Mouse (Mus musculus): ENCODE measurements around the gene Mdc1.
A peak's percentile ranks its signal among the peaks of the same experiment; 100 is the strongest.
"Not testable (repeated sequence)": the region's sequence is repeated elsewhere in the genome, so short reads cannot be mapped to it uniquely, and the experiment has no call there.

Mdc1 gene

DNA sequence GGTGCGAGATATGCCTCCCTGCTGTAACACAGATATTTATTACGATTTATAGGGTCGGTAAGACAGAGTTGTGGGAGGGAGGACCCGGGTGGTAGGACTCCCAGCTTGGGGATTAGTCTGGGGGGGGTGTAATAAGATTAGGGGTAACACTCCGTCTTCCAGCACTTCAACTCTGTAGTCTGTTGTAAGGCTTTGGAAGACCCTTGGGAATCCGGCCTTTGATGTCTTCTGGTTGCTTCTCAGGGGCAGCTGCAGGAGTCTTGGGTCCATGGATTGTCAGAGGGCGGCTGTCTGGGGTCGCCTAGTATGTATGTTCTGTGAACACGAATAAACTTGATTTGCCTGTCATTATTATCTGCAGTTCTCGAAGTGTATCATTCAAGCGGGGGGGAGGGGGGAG lies 18.8 kb upstream of the Mdc1 start:
- no peak for DNase-seq (ENCODE audit: extremely low read depth, insufficient read length, low spot score)

GRCm38 (mm10) chr17:35822964-35823937 lies 18.1 kb upstream of the Mdc1 start, which contains the start of gene Flot1:
Gene Flot1, plus strand, starts transcription at chr17:35823230.
- DNase-seq (ENCODE audit: extremely low read depth, insufficient read length, low spot score): peak; percentile 90

- peak; percentile 43 for DNase-seq (ENCODE audit: extremely low read depth, insufficient read length, low spot score)
These were observed 16.9 kb upstream of the Mdc1 start for GRCm38 (mm10) chr17:35824402-35824801.

DNA sequence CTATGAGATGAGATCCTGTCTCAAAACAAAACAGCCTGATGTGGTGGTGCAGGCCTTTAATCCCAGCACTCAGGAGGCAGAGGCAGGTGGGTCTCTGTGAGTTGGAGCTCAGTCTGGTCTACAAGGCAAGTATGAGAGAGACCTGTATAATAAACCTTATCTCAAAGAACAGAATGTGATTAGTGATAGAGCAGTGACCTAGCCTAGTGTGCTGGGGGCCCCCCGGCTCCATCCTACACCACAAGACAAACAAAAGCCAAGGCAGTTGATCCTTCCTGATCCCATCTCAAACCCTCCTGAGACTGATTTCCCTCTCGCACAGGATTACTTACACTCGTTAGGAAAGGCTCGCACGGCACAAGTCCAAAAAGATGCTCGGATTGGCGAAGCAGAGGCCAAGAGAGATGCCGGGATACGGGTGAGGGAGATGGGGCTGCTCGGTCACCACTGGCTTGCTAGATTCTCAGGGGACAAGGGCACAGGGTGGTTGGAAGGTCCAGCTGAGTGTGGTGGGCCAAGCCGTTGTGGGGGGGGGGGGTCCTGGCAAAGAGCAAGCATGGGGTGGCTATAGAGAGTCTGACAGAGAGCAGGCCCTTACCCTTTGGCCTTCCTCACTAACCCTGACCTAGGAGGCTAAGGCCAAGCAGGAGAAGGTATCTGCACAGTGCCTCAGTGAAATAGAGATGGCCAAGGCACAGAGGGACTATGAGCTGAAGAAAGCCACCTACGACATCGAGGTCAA lies 16.0 kb upstream of the Mdc1 start:
- no peak for DNase-seq (ENCODE audit: extremely low read depth, insufficient read length, low spot score)

DNA sequence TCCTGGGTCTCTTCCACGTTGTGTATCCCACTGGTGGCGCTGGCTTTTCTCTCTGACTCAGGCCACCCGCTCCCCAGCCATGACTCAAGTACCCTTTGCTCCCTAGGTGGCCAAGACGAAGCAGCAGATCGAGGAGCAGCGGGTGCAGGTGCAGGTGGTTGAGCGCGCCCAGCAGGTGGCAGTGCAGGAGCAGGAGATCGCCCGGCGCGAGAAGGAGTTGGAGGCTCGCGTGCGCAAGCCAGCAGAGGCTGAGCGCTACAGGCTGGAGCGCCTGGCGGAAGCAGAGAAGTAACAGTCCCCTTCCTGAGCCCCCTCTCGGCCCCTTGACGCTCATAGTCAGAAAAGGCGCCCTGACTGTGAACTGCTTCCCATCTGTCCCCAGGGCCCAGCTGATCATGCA lies 11.6 kb upstream of the Mdc1 start:
- peak; percentile 85 for DNase-seq (ENCODE audit: extremely low read depth, insufficient read length, low spot score)

- peak; percentile 45 for DNase-seq (ENCODE audit: extremely low read depth, insufficient read length, low spot score)
These were observed 8.7 kb upstream of the Mdc1 start for GRCm38 (mm10) chr17:35832400-35833238.

DNA sequence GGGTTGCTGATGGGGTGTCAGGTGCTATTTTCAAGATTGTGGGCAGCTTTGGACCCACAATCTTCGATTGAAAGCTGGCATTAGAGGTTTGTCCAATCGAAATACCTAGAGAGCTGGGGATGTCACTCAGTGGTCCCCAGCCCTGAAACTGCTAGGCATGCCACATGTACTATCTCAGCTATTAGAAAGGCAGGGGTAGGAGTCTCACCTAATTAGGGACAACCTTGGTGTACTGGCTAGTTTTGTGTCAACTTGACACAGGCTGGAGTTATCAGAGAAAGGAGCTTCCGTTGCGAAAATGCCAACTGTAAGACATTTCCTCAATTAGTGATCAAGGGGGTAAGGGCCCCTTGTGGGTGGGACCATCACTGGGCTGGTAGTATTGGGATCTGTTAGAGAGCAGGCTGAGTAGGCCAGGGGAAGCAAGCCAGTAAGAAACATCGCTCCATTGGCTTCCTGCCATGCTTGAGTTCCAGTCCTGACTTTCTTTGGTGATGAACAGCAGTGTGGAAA lies 8.0 kb upstream of the Mdc1 start:
- no peak for DNase-seq (ENCODE audit: extremely low read depth, insufficient read length, low spot score)

GRCm38 (mm10) chr17:35833894-35834293 lies 7.4 kb upstream of the Mdc1 start:
- DNase-seq (ENCODE audit: extremely low read depth, insufficient read length, low spot score): no peak

- peak; percentile 33 for DNase-seq (ENCODE audit: extremely low read depth, insufficient read length, low spot score)
These were observed 6.5 kb upstream of the Mdc1 start for GRCm38 (mm10) chr17:35834696-35835422.

GRCm38 (mm10) chr17:35835424-35836140 lies 5.7 kb upstream of the Mdc1 start:
- peak; percentile 44 for DNase-seq (ENCODE audit: extremely low read depth, insufficient read length, low spot score)

GRCm38 (mm10) chr17:35836178-35836965 lies 4.9 kb upstream of the Mdc1 start:
- peak; percentile 57 for DNase-seq (ENCODE audit: extremely low read depth, insufficient read length, low spot score)

GRCm38 (mm10) chr17:35836991-35837422 lies 4.3 kb upstream of the Mdc1 start:
- DNase-seq (ENCODE audit: extremely low read depth, insufficient read length, low spot score): peak; percentile 89

GRCm38 (mm10) chr17:35837487-35837886 lies 3.8 kb upstream of the Mdc1 start:
- DNase-seq (ENCODE audit: extremely low read depth, insufficient read length, low spot score): no peak

DNA sequence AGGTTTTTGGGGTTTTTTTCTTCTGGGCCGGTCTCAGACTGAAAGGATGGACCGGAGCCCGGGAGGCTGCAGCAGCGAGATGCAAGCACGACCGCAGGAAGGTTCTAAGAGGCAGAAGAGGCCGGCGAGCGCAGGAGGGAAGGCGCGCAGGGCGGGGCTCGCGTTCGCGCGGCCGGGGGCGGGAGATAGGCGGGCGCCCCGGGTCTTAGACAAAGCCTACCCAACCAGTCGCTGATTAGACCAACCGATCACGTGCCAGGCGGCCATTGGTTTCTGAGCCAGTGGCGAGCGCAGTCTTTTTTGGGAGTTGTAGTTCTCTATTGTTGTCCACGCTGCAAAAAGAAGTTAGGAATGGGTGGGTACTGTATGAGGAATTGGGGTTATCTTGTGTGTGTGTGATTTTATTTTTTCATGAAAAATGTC lies 3.2 kb upstream of the Mdc1 start, which contains the start of gene Tubb5:
Tubb5 (minus strand) TSS at position 185 of the 423 bp plus-strand sequence.
- DNase-seq (ENCODE audit: extremely low read depth, insufficient read length, low spot score): peak; percentile 100

GRCm38 (mm10) chr17:35838570-35838969 lies 2.7 kb upstream of the Mdc1 start:
- no peak for DNase-seq (ENCODE audit: extremely low read depth, insufficient read length, low spot score)

- DNase-seq (ENCODE audit: extremely low read depth, insufficient read length, low spot score): not testable (repeated sequence)
These were observed 2.3 kb upstream of the Mdc1 start for GRCm38 (mm10) chr17:35839002-35839401.

DNA sequence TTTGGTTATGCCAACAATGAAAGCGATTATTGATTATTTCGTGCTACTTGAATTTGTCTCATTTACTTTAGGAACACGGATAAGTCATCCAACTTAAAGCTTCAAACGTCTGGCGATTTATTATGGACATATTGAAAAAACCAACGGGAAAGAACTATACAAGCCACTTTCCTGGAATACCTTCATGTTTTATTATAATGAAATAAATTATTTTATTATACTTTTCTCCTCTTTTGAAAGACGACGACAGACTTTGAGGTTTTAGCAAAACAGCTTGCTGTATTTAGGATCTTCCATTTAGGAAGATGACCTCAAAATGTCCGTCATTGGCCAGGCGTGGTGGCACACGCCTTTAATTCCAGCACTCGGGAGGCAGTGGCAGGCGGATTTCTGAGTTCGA lies 754 bp upstream of the Mdc1 start:
- no peak for DNase-seq (ENCODE audit: extremely low read depth, insufficient read length, low spot score)

DNA sequence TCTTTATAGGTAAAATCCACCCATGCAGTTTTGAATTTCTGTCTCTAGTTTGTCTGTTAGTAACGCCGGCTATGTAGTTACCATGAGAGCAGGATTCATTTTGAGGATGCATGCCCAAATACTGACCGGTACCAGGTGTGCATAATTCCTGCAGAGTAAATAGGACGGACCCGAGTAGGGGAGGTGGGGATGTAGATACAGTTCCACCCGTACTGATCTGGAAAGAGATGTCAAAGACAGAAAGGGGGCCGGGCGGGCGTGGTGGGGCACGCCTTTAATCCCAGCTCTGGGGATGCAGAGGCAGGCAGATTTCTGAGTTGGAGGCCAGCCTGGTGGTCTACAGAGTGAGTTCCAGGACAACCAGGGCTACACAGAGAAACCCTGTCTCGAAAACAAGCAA lies 691 bp downstream of the Mdc1 start:
- no peak for DNase-seq (ENCODE audit: extremely low read depth, insufficient read length, low spot score)
